Mouse (Mus musculus): ENCODE data around the gene Tmem72. TPM values are rescaled to one million over a fixed set of nuclear protein-coding genes. Genes with fewer than 3 reads are reported as not detected.

Gene Tmem72
- polyA plus RNA-seq, 1 experiment from 2014 or later, result 0.03 TPM

DNA sequence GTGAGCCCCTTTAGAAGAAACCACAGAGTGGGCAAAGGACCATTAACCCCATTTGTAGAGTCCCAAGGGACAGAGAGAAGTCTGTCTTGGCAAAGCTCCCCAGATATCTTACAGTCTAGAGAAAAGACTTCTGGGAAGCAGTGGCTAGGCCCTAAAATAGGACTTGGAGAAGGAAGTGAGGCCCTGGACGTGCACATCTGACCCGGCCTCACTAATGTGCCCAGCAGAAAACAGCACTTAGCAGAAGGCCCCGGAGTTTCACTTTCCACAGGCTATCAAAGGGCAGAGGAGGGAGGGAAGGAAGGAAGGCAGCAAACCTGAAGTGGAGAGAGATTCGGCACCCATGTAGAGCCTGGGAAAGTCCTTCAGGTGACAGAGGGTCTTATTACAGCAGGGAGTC, 2.2 kb upstream of the Tmem72 start:
- Histone ChIP-seq H3K9ac (ENCODE audit: low read depth, low read length) (no peak overlapping the region), H3K4me3 (ENCODE audit: low read depth, low read length) (no peak overlapping the region), H3K4me2 (no peak overlapping the region), H3K4me1 (replicated peaks; ENCODE audit: control insufficient read depth, insufficient read depth, low read length) (no peaks in the 10 kb centered on the region), H3K9me3 (ENCODE audit: control insufficient read depth, low read length) (no peaks in the 10 kb centered on the region), H3K27me3 (replicated peaks; ENCODE audit: control insufficient read depth, insufficient read depth, low read length) (no peaks in the 10 kb centered on the region), H3K27ac (ENCODE audit: low read depth, low read length) (no peak overlapping the region), H3K36me3 (ENCODE audit: control insufficient read depth, insufficient read depth, low read length) (no peaks in the 10 kb centered on the region)
- WGBS, result 58% methylated on average over 4 of the region's 4 CpGs
- ATAC-seq (replicated peaks; ENCODE audit: low FRiP score) (no peak), DNase-seq (ENCODE audit: low spot score) (no peak)

DNA sequence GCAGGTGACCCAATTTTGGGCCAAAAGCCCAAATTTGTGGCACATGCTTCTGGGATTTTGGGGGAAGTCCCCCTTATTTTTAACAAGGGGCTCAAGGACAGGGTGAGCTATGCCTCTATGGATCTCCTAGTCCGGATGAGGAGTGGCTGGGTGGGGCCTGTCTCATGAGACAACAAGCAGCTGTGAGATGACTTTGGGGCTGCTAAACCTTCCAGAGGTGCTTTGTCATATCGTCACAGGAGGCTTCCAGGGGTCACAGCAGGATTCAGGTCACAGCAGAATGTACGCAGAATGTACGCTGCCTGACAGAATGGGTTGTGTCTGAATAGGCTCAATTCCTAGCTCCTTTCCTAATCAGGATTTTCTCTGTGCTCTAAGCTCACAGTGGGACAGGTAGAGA, 1.6 kb upstream of the Tmem72 start:
- Histone ChIP-seq H3K4me1 (replicated peaks; ENCODE audit: control insufficient read depth, insufficient read depth, low read length) (no peaks in the 10 kb centered on the region), H3K4me3 (ENCODE audit: low read depth, low read length) (no peak overlapping the region), H3K27me3 (replicated peaks; ENCODE audit: control insufficient read depth, insufficient read depth, low read length) (no peaks in the 10 kb centered on the region), H3K9me3 (ENCODE audit: control insufficient read depth, low read length) (no peaks in the 10 kb centered on the region), H3K9ac (ENCODE audit: low read depth, low read length) (no peak overlapping the region), H3K36me3 (ENCODE audit: control insufficient read depth, insufficient read depth, low read length) (no peaks in the 10 kb centered on the region), H3K27ac (ENCODE audit: low read depth, low read length) (no peak overlapping the region), H3K4me2 (no peak overlapping the region)
- DNase-seq (ENCODE audit: low spot score), result no peak
- ATAC-seq (replicated peaks; ENCODE audit: low FRiP score), result no peak
- WGBS, result 76% methylated on average over 4 of the region's 4 CpGs

DNA sequence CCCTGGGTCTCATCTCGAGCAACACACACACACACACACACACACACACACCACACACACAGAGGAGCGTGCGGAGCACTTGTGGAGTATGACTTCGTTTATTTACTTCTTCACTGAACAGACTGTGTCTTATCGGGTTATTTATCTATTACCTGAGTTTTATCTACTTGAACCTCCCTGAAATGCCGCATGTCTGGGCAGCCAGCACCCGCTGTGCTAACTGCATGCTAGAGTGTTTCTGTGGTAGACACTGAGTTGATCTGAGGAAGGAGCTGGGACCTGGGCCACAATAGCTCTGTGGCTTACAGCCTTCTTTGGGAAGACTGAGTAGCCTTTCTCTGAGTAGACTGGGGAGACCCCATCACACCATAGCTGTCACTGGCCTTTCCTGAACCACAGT, 1.1 kb upstream of the Tmem72 start:
- no peaks in the 10 kb centered on the region for H3K9me3 ChIP-seq (ENCODE audit: control insufficient read depth, low read length)
- H3K4me2 ChIP-seq, result no peak overlapping the region
- 80% methylated on average over 7 of the region's 7 CpGs for WGBS
- H3K9ac ChIP-seq (ENCODE audit: low read depth, low read length), result no peak overlapping the region
- H3K4me3 ChIP-seq (ENCODE audit: low read depth, low read length), result no peak overlapping the region
- no peak for DNase-seq (ENCODE audit: low spot score)
- H3K36me3 ChIP-seq (ENCODE audit: control insufficient read depth, insufficient read depth, low read length), result no peaks in the 10 kb centered on the region
- H3K4me1 ChIP-seq (replicated peaks; ENCODE audit: control insufficient read depth, insufficient read depth, low read length), result no peaks in the 10 kb centered on the region
- H3K27me3 ChIP-seq (replicated peaks; ENCODE audit: control insufficient read depth, insufficient read depth, low read length), result no peaks in the 10 kb centered on the region
- ATAC-seq (replicated peaks; ENCODE audit: low FRiP score), result no peak
- H3K27ac ChIP-seq (ENCODE audit: low read depth, low read length), result no peak overlapping the region

DNA sequence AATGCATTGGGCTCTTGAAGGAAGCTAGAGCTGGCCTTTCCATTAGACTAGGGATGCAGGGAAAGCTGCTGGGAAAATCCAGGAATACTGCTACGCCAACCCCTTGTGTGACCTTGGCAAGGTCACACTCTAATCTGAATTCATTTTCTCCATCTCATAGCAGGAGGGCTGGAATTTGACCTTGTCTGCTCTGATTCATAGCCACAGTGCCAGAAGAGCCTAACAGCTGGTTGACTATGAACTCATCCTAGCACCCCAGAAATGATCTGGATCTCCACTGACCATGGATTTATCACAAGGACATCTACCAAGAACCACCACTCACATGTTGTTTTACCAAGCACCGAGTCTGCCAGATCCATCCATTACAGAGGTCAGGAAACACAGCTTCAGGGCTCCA, 1.5 kb downstream of the Tmem72 start:
- H3K36me3 ChIP-seq (ENCODE audit: control insufficient read depth, insufficient read depth, low read length), result no peaks in the 10 kb centered on the region
- 71% methylated on average over 2 of the region's 2 CpGs for WGBS
- no peak overlapping the region for H3K4me3 ChIP-seq (ENCODE audit: low read depth, low read length)
- H3K4me2 ChIP-seq, result no peak overlapping the region
- no peaks in the 10 kb centered on the region for H3K4me1 ChIP-seq (replicated peaks; ENCODE audit: control insufficient read depth, insufficient read depth, low read length)
- no peak overlapping the region for H3K27ac ChIP-seq (ENCODE audit: low read depth, low read length)
- no peaks in the 10 kb centered on the region for H3K9me3 ChIP-seq (ENCODE audit: control insufficient read depth, low read length)
- DNase-seq (ENCODE audit: low spot score), result no peak
- H3K9ac ChIP-seq (ENCODE audit: low read depth, low read length), result no peak overlapping the region
- no peaks in the 10 kb centered on the region for H3K27me3 ChIP-seq (replicated peaks; ENCODE audit: control insufficient read depth, insufficient read depth, low read length)
- no peak for ATAC-seq (replicated peaks; ENCODE audit: low FRiP score)

DNA sequence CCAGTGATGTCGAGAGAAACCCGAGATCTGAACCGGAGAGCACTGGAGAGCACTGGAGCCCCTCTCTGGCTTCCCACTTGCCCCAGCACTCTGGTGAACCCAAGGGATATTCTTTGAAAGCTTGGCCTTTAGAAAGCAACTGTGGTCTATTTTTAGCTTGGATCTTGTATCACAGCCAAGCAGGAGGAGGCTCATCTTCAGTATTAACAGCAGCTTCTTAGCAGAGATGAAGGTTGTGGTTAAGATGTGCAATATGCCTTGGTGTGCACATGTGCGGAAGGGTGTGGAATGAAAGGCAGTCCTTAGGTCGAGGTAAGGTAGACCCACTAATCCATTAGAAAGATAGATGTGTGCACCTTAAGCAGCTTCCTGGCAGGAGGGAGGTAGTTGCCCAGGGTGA, 2.1 kb downstream of the Tmem72 start:
- ATAC-seq (replicated peaks; ENCODE audit: low FRiP score) (no peak), DNase-seq (ENCODE audit: low spot score) (no peak)
- 77% methylated on average over 5 of the region's 5 CpGs for WGBS

DNA sequence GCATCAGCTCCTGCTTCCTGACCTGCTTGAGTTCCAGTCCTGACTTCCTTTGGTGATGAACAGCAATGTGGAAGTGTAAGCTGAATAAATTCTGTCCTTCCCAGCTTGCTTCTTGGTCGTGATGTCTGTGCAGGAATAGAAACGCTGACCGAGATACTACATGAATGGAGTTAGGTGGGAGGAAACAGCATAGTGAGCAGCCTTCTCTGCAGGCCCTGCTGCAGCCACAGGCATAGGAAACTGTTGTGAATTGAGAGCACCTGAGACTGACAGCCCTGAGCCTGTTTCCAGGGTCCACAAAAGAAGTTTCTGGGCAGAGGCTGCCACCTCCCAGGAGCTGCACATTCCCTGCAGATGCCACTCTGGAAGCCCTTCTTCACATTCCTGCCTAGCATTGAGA, 2.7 kb downstream of the Tmem72 start:
- 78% methylated on average over 3 of the region's 3 CpGs for WGBS
- H3K9me3 ChIP-seq (ENCODE audit: control insufficient read depth, low read length), result no peaks in the 10 kb centered on the region

More for the DNA sequence above, 2.1 kb downstream of the Tmem72 start:
- Histone ChIP-seq H3K4me1 (replicated peaks; ENCODE audit: control insufficient read depth, insufficient read depth, low read length) (no peaks in the 10 kb centered on the region), H3K4me3 (ENCODE audit: low read depth, low read length) (no peak overlapping the region), H3K9ac (ENCODE audit: low read depth, low read length) (no peak overlapping the region), H3K36me3 (ENCODE audit: control insufficient read depth, insufficient read depth, low read length) (no peaks in the 10 kb centered on the region), H3K4me2 (no peak overlapping the region), H3K27me3 (replicated peaks; ENCODE audit: control insufficient read depth, insufficient read depth, low read length) (no peaks in the 10 kb centered on the region), H3K27ac (ENCODE audit: low read depth, low read length) (no peak overlapping the region), H3K9me3 (ENCODE audit: control insufficient read depth, low read length) (no peaks in the 10 kb centered on the region)

DNA sequence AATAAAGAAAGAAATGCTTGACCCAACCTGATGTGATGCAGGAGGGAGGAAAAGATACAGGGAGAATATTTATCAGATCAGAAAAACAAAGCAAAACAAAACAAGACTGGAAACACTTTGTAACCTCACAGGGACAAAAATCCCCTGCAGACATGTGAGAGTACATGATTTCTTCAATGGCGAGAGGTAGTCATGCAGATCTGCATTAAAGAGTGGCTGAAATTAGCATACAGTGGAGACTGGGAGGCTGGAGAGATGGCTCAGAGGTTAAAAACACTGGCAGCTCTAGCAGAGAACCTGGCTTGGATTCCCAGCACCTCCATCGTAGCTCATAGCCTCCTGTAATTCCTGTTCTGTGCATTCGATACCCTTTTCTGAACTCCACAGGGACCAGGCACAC, 4.2 kb downstream of the Tmem72 start:
- Histone ChIP-seq H3K27me3 (replicated peaks; ENCODE audit: control insufficient read depth, insufficient read depth, low read length) (no peaks in the 10 kb centered on the region), H3K4me2 (no peak overlapping the region), H3K9ac (ENCODE audit: low read depth, low read length) (no peak overlapping the region), H3K9me3 (ENCODE audit: control insufficient read depth, low read length) (no peaks in the 10 kb centered on the region), H3K36me3 (ENCODE audit: control insufficient read depth, insufficient read depth, low read length) (no peaks in the 10 kb centered on the region), H3K4me1 (replicated peaks; ENCODE audit: control insufficient read depth, insufficient read depth, low read length) (no peaks in the 10 kb centered on the region), H3K4me3 (ENCODE audit: low read depth, low read length) (no peak overlapping the region), H3K27ac (ENCODE audit: low read depth, low read length) (no peak overlapping the region)
- ATAC-seq (replicated peaks; ENCODE audit: low FRiP score) (no peak), DNase-seq (ENCODE audit: low spot score) (no peak)
- WGBS, result 84% methylated on average over 3 of the region's 3 CpGs

More for the DNA sequence above, 2.7 kb downstream of the Tmem72 start:
- no peak overlapping the region for H3K4me3 ChIP-seq (ENCODE audit: low read depth, low read length)
- no peak overlapping the region for H3K9ac ChIP-seq (ENCODE audit: low read depth, low read length)
- H3K27me3 ChIP-seq (replicated peaks; ENCODE audit: control insufficient read depth, insufficient read depth, low read length), result no peaks in the 10 kb centered on the region
- no peaks in the 10 kb centered on the region for H3K36me3 ChIP-seq (ENCODE audit: control insufficient read depth, insufficient read depth, low read length)
- H3K27ac ChIP-seq (ENCODE audit: low read depth, low read length), result no peak overlapping the region
- ATAC-seq (replicated peaks; ENCODE audit: low FRiP score) (no peak), DNase-seq (ENCODE audit: low spot score) (no peak)
- no peaks in the 10 kb centered on the region for H3K4me1 ChIP-seq (replicated peaks; ENCODE audit: control insufficient read depth, insufficient read depth, low read length)
- H3K4me2 ChIP-seq, result no peak overlapping the region

DNA sequence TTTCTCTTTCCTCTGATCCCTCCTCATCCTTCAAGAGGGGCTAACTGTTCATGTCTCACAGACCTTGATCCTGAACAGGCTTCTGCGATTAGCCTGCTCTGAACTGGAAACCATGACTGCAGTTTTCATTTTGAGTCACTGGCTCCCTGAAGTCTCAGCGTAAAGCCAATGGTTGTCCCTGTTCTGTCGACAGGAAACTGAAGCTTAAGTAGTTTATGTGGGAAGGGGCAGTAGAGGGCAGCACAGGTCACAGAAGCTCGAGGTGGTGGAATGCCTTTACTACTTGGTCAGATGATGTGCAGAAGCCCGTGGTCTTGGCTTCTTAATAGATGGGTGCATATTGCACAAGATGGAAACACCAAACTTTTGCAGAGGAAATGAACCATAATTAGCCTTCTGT, 4.7 kb downstream of the Tmem72 start:
- 23% methylated on average over 5 of the region's 5 CpGs for WGBS
- H3K9me3 ChIP-seq (ENCODE audit: control insufficient read depth, low read length), result no peaks in the 10 kb centered on the region
- no peak for ATAC-seq (replicated peaks; ENCODE audit: low FRiP score)
- H3K27me3 ChIP-seq (replicated peaks; ENCODE audit: control insufficient read depth, insufficient read depth, low read length), result no peaks in the 10 kb centered on the region
- no peaks in the 10 kb centered on the region for H3K36me3 ChIP-seq (ENCODE audit: control insufficient read depth, insufficient read depth, low read length)
- no peak overlapping the region for H3K4me2 ChIP-seq
- H3K4me1 ChIP-seq (replicated peaks; ENCODE audit: control insufficient read depth, insufficient read depth, low read length), result no peaks in the 10 kb centered on the region
- H3K4me3 ChIP-seq (ENCODE audit: low read depth, low read length), result no peak overlapping the region
- no peak for DNase-seq (ENCODE audit: low spot score)
- no peak overlapping the region for H3K9ac ChIP-seq (ENCODE audit: low read depth, low read length)
- no peak overlapping the region for H3K27ac ChIP-seq (ENCODE audit: low read depth, low read length)

DNA sequence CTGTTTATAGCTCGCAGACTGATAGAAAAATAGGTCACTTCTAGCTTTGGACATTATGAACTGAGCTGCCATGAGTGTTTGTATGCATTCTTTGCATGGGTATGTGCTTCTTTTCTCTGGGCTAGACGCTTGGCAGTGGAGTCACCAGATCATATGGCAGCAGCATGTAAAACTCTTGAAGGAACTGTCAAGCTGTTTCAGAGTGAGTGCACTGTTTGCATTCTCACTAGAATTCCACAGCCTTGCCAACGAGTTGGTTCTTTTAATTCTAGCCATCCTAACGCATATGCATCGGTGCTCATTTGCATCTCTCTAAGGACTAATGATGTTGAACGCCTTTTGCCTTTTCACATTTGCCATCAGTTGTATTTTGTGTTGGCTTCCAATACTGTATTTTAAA, 12.4 kb downstream of the Tmem72 start:
- Histone ChIP-seq H3K9ac (ENCODE audit: low read depth, low read length) (no peak overlapping the region), H3K27ac (ENCODE audit: low read depth, low read length) (no peak overlapping the region), H3K4me1 (replicated peaks; ENCODE audit: control insufficient read depth, insufficient read depth, low read length) (no peaks in the 10 kb centered on the region), H3K36me3 (ENCODE audit: control insufficient read depth, insufficient read depth, low read length) (no peaks in the 10 kb centered on the region), H3K4me2 (no peak overlapping the region), H3K9me3 (ENCODE audit: control insufficient read depth, low read length) (no peaks in the 10 kb centered on the region), H3K27me3 (replicated peaks; ENCODE audit: control insufficient read depth, insufficient read depth, low read length) (no peaks in the 10 kb centered on the region), H3K4me3 (ENCODE audit: low read depth, low read length) (no peak overlapping the region)
- WGBS, result 74% methylated on average over 6 of the region's 6 CpGs
- no peak for ATAC-seq (replicated peaks; ENCODE audit: low FRiP score)
- DNase-seq (ENCODE audit: low spot score), result no peak

All from liver, embryonic 11.5 days (tissue).